Mouse (Mus musculus): Measurements from ENCODE around the gene Mvb12a. TPM values are rescaled to one million over a fixed set of nuclear protein-coding genes. Genes with fewer than 3 reads are reported as not detected.

Gene Mvb12a
- 10 to 100 TPM; 45.1 to 58.2 TPM for polyA plus RNA-seq (2017; shearing (Covaris generic))

- ATAC-seq = peak; percentile 99
Observed at GRCm38 (mm10) chr8:71542632-71543343, at the start of gene Mvb12a. TSS of gene Mvb12a (plus strand) at chr8:71542922.

- ATAC-seq = peak; percentile 57
Observed at GRCm38 (mm10) chr8:71495039-71495438, 47.7 kb upstream of the Mvb12a start.

- ATAC-seq = no peak
Observed at GRCm38 (mm10) chr8:71495811-71496210, 46.9 kb upstream of the Mvb12a start.

GRCm38 (mm10) chr8:71496481-71496880 is 46.2 kb upstream of the Mvb12a start:
- ATAC-seq = no peak

- no peak for ATAC-seq
Observed at GRCm38 (mm10) chr8:71497077-71497645, 45.6 kb upstream of the Mvb12a start.

- ATAC-seq = no peak
Observed at GRCm38 (mm10) chr8:71497881-71498501, 44.7 kb upstream of the Mvb12a start.

- no peak for ATAC-seq
Observed at GRCm38 (mm10) chr8:71498816-71499690, 43.7 kb upstream of the Mvb12a start.

GRCm38 (mm10) chr8:71504349-71504748 is 38.4 kb upstream of the Mvb12a start:
- ATAC-seq = no peak

- ATAC-seq = no peak
Observed at GRCm38 (mm10) chr8:71505326-71505725, 37.4 kb upstream of the Mvb12a start.

- ATAC-seq = no peak
Observed at GRCm38 (mm10) chr8:71505979-71506378, 36.7 kb upstream of the Mvb12a start.

GRCm38 (mm10) chr8:71507589-71508104 is 35.1 kb upstream of the Mvb12a start:
- no peak for ATAC-seq

- no peak for ATAC-seq
Observed at GRCm38 (mm10) chr8:71509316-71509715, 33.4 kb upstream of the Mvb12a start.

GRCm38 (mm10) chr8:71511644-71512043 is 31.1 kb upstream of the Mvb12a start, which contains the start of gene Plvap:
TSS of gene Plvap (minus strand) at chr8:71511752.
- ATAC-seq = no peak

GRCm38 (mm10) chr8:71513018-71513754 is 29.5 kb upstream of the Mvb12a start:
- no peak for ATAC-seq

- no peak for ATAC-seq
Observed at GRCm38 (mm10) chr8:71515043-71515442, 27.7 kb upstream of the Mvb12a start.

GRCm38 (mm10) chr8:71516786-71517185 is 25.9 kb upstream of the Mvb12a start:
- no peak for ATAC-seq

- peak; percentile 73 for ATAC-seq
Observed at GRCm38 (mm10) chr8:71519037-71519825, 23.5 kb upstream of the Mvb12a start.

GRCm38 (mm10) chr8:71521634-71522033 is 21.1 kb upstream of the Mvb12a start:
- ATAC-seq = peak; percentile 94

GRCm38 (mm10) chr8:71525226-71526050 is 17.3 kb upstream of the Mvb12a start, which contains the start of gene Ccdc194:
TSS of gene Ccdc194 (minus strand) at chr8:71525711.
- no peak for ATAC-seq

GRCm38 (mm10) chr8:71526272-71526671 is 16.4 kb upstream of the Mvb12a start:
- no peak for ATAC-seq

All from CD4-positive, CD25-positive, alpha-beta regulatory T cell, adult 4 months (primary cell).